ENCODE assay signal across 10 mouse cellular contexts in the genomic region with DNA sequence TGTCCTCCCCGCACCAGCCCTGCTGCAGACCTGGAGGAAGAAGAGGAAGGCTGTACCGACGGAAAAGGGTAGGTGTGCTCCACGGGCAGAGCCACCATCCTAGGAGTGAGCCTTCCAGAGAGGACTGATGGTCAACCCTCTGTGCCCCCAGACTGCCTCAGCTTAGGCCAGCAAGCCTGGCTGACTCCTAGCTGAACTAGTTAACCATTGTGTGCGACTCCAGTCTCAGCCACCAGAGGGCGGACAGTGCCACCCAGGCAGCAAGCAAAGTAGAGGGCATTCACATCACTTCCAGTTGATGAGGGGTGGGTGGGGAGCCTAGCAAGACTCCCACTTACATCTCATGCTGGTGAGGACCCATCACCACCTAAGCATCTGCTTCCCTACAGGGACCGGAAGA. TPM values are rescaled to one million over a fixed set of nuclear protein-coding genes. Genes with fewer than 3 reads are reported as not detected.
DNase-seq lines count a peak whose midpoint lies in the region; ATAC-seq lines count a peak whose summit lies in the region.
"Had no signal": no experiment of that assay in that cellular context is flagged by ENCODE, and none has a peak within 500 bp of the region (broad histone marks: within the 10 kb centered on the region; RNA-seq: fewer than 3 reads in every experiment).

No protein-coding gene starts in this region.

- peaks cover 14% of the 10 kb centered on the region for H3K4me1 ChIP-seq in heart, embryonic 11.5 days (ENCODE audit: control insufficient read depth, insufficient read depth, low read length)
- peaks cover 57% of the 10 kb centered on the region for H3K4me1 ChIP-seq in embryonic facial prominence, embryonic 10.5 days

- H3K4me3 ChIP-seq in heart, embryonic 11.5 days (ENCODE audit: low read depth, low read length): no peak overlapping the region
- H3K4me3 ChIP-seq in embryonic facial prominence, embryonic 10.5 days: no peak overlapping the region
- H3K4me3 ChIP-seq: embryonic facial prominence, embryonic 12.5 days had no signal

- DNase-seq in heart, postnatal 10 days: peak; percentile 78 to 87
- DNase-seq in CD4-positive helper T cell, adult 2 months (ENCODE audit: low read depth, low spot score): peak; percentile 75
- peak; percentile 71 to 72 for DNase-seq in adrenal gland, adult 18-20 months (ENCODE audit: low spot score in 2 of 2)
- DNase-seq in embryonic facial prominence, embryonic 10.5 days (ENCODE audit: low spot score): peak; percentile 80
- peak; percentile 81 to 84 for DNase-seq in layer of hippocampus, postnatal 10 days (ENCODE audit: low spot score in 2 of 2)
- DNase-seq in mesoderm, embryonic 11.5 days (ENCODE audit: low read depth, low spot score): peak; percentile 70
- peak; percentile 89 for DNase-seq in testis, postnatal 10 days (ENCODE audit: low spot score)

- H3K27me3 ChIP-seq in heart, embryonic 11.5 days (ENCODE audit: control insufficient read depth, insufficient read depth, low read length): no peaks in the 10 kb centered on the region
- peaks cover 19% of the 10 kb centered on the region for H3K27me3 ChIP-seq in embryonic facial prominence, embryonic 10.5 days (replicated peaks; ENCODE audit: low read depth, poor library complexity, severe bottlenecking)

- H3K4me2 ChIP-seq in heart, embryonic 11.5 days: no peak overlapping the region
- H3K4me2 ChIP-seq: embryonic facial prominence, embryonic 12.5 days had no signal

- intact Hi-C loops in heart, postnatal 10 days (cut with DNase I): no loop called here

- peaks cover 8% of the 10 kb centered on the region for H3K36me3 ChIP-seq in heart, embryonic 11.5 days (ENCODE audit: control insufficient read depth, insufficient read depth, low read length)
- peaks cover 51% of the 10 kb centered on the region for H3K36me3 ChIP-seq in embryonic facial prominence, embryonic 10.5 days (replicated peaks)

- no peak for ATAC-seq in heart, embryonic 11.5 days (replicated peaks; ENCODE audit: insufficient number of reproducible peaks, low FRiP score, low TSS enrichment)

- no peak overlapping the region for H3K27ac ChIP-seq in heart, embryonic 11.5 days (ENCODE audit: low read depth, low read length)
- no peak overlapping the region for H3K27ac ChIP-seq in embryonic facial prominence, embryonic 10.5 days (replicated peaks)
- H3K27ac ChIP-seq: embryonic facial prominence, embryonic 12.5 days had no signal

- H3K9ac ChIP-seq in heart, embryonic 11.5 days (ENCODE audit: low read depth, low read length): no peak overlapping the region
- H3K9ac ChIP-seq: embryonic facial prominence, embryonic 12.5 days had no signal

- H3K9me3 ChIP-seq in heart, embryonic 11.5 days (replicated peaks; ENCODE audit: control insufficient read depth, low read length): no peaks in the 10 kb centered on the region
- H3K9me3 ChIP-seq in embryonic facial prominence, embryonic 10.5 days: no peaks in the 10 kb centered on the region
- H3K9me3 ChIP-seq: embryonic facial prominence, embryonic 12.5 days had no signal

- WGBS in heart, embryonic 11.5 days (ENCODE audit: insufficient replicate concordance): 35% methylated on average over 7 of the region's 7 CpGs
- 35% methylated on average over 7 of the region's 7 CpGs for WGBS in embryonic facial prominence, embryonic 10.5 days

RNA-seq across cellular contexts. Expression of a gene that starts 12.7 kb away (rescaled TPM):
- 1 to 10 TPM; 1.9 TPM for total RNA-seq in heart, postnatal 10 days (2021)
- polyA plus RNA-seq in heart, embryonic 11.5 days (2014; fragmentation: Nextera tagmentation; extraction: Ambion mirVana): 0.27 and 0.58 TPM in 2 replicates
- total RNA-seq in adrenal gland, adult 18-20 months (2021): 1 to 10 TPM; 1.3 to 2.8 TPM
- 1.0 and 1.3 TPM in 2 replicates for polyA plus RNA-seq in embryonic facial prominence, embryonic 10.5 days (2016; fragmentation: Nextera tagmentation; extraction: Ambion mirVana)
- 10 to 100 TPM; 14.0 to 15.1 TPM for total RNA-seq in layer of hippocampus, postnatal 10 days (2021)

RNA-seq across cellular contexts. Expression of a gene that starts 30.7 kb away (rescaled TPM):
- total RNA-seq in heart, postnatal 10 days (2021): 10 to 100 TPM; 33.5 to 35.8 TPM
- polyA plus RNA-seq in heart, embryonic 11.5 days (2014; fragmentation: Nextera tagmentation; extraction: Ambion mirVana): 6.6 and 7.0 TPM in 2 replicates
- 10 to 100 TPM in 1 of 2 experiments, 1 to 10 TPM in 1; 7.3 to 12.0 TPM for total RNA-seq in adrenal gland, adult 18-20 months (2021)
- polyA plus RNA-seq in embryonic facial prominence, embryonic 10.5 days (2016; fragmentation: Nextera tagmentation; extraction: Ambion mirVana): 11.7 and 13.2 TPM in 2 replicates
- 10 to 100 TPM; 76.0 to 79.6 TPM for total RNA-seq in layer of hippocampus, postnatal 10 days (2021)

RNA-seq across cellular contexts. Expression of a gene that starts 49.1 kb away (rescaled TPM):
- total RNA-seq in heart, postnatal 10 days (2021): 1 to 10 TPM; 1.3 to 1.4 TPM
- polyA plus RNA-seq in heart, embryonic 11.5 days (2014; fragmentation: Nextera tagmentation; extraction: Ambion mirVana): 0.90 and 1.3 TPM in 2 replicates
- 1 to 10 TPM; 1.9 to 3.3 TPM for total RNA-seq in adrenal gland, adult 18-20 months (2021)
- 7.5 and 10.3 TPM in 2 replicates for polyA plus RNA-seq in embryonic facial prominence, embryonic 10.5 days (2016; fragmentation: Nextera tagmentation; extraction: Ambion mirVana)
- under 1 TPM; 0.62 to 0.78 TPM for total RNA-seq in layer of hippocampus, postnatal 10 days (2021)

RNA-seq across cellular contexts. Expression of a gene that starts 55.6 kb away (rescaled TPM):
- total RNA-seq in heart, postnatal 10 days (2021): not detected
- 0.07 TPM in 1 of 2 replicates, not detected in the other for polyA plus RNA-seq in heart, embryonic 11.5 days (2014; fragmentation: Nextera tagmentation; extraction: Ambion mirVana)
- not detected for total RNA-seq in adrenal gland, adult 18-20 months (2021)
- polyA plus RNA-seq in embryonic facial prominence, embryonic 10.5 days (2016; fragmentation: Nextera tagmentation; extraction: Ambion mirVana): 0.11 and 1.0 TPM in 2 replicates
- not detected for total RNA-seq in layer of hippocampus, postnatal 10 days (2021)
- total RNA-seq: left cerebral cortex, adult 8-10 months had no signal
- polyA plus RNA-seq: embryonic facial prominence, embryonic 12.5 days had no signal
